Mouse (Mus musculus) E14TG2a.4 (cell line): ENCODE measurements around the gene Bdh1.

Experiments used
- CTCF ChIP-seq: conservative IDR thresholded peaks from 2 replicates; pipeline ENCODE4 v1.5.1; 2014; ENCODE audit warnings: low read length
- POU5F1 ChIP-seq: IDR thresholded peaks from 2 replicates; pipeline ENCODE4 v1.6.1; 2014; ENCODE audit warnings: low read length, borderline replicate concordance

DNA sequence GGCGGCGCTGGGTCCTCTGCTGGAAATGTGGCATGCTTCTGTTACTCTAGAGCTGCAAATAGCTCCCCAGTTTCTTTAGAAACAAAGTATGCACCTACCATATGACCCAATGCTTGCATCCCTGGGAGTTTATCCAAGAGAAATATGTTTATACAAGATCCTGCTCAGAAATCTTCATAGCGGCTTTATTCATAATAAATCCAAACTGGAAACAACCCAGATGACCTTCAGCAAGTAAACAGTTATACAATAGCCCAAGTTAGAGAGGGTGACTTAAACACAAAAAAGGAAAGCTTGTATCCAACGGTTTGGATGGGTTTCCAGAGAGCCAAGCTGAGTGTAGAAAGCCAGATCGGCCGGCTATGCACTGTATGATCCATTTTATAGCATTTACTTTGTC, 22.4 kb downstream of the Bdh1 start:
- TF ChIP-seq CTCF (no peak), POU5F1 (no peak)
